Mouse (Mus musculus) ES-Bruce4 (cell line): ENCODE results near the gene Olfr156.

Experiments used
- CTCF ChIP-seq: IDR thresholded peaks from one replicate; pipeline ENCODE4 v1.8.1; 2011; ENCODE audit warnings: low read depth, low read length
- EP300 ChIP-seq: IDR thresholded peaks from 2 replicates; pipeline ENCODE4 v1.6.1; 2011; ENCODE audit warnings: low read depth, low read length; ENCODE audit not compliant: insufficient read depth

GRCm38 (mm10) chr4:43863298-43863697, 39.6 kb upstream of the Olfr156 start:
- TF ChIP-seq EP300 (no peak), CTCF (no peak)
